Mouse (Mus musculus) ES-Bruce4 (cell line): Measurements from ENCODE around the gene Kcnd3.

Experiments used
- CTCF ChIP-seq: IDR thresholded peaks from one replicate; pipeline ENCODE4 v1.8.1; 2011; ENCODE audit warnings: low read depth, low read length
- POLR2A ChIP-seq: IDR thresholded peaks from one replicate; pipeline ENCODE4 v1.8.1; 2011; ENCODE audit warnings: low read length; ENCODE audit not compliant: insufficient read depth

DNA sequence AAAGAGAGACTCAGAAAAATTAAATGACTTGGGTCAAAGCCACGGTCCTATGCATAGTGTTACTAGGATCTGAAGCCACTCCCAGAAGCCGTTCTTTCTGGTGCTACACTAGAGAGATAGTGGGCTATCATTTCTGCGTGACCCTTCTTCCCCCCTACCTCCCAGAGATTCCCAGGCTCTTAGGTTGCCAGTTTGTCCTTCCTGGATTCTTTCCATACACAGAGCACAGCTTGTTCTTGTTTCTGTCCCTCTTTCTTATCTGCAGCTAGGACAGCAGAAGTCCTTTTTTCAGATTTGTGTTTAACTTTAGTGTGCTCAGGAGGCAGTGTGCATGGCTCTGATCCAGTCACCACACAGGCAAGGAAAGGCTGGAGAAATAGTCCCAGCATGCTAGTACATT lies 52.1 kb downstream of the Kcnd3 start:
- TF ChIP-seq CTCF (no peak), POLR2A (no peak)
